Mouse (Mus musculus): ENCODE measurements around the gene Tmem28. TPM values are rescaled to one million over a fixed set of nuclear protein-coding genes. Genes with fewer than 3 reads are reported as not detected.

The Tmem28 gene
- not detected in 3 replicates for total RNA-seq (2017)

- no peak for ATAC-seq (replicated peaks; ENCODE audit: insufficient number of reproducible peaks, low FRiP score, low TSS enrichment, poor library complexity, severe bottlenecking)
Measured at GRCm38 (mm10) chrX:99820790-99821395, at the start of gene Tmem28. Tmem28 (plus strand) TSS chrX:99821021.

- no peak for ATAC-seq (replicated peaks; ENCODE audit: insufficient number of reproducible peaks, low FRiP score, low TSS enrichment, poor library complexity, severe bottlenecking)
Measured at GRCm38 (mm10) chrX:99780308-99780707, 40.5 kb upstream of the Tmem28 start.

GRCm38 (mm10) chrX:99808375-99808774 lies 12.4 kb upstream of the Tmem28 start:
- ATAC-seq (replicated peaks; ENCODE audit: insufficient number of reproducible peaks, low FRiP score, low TSS enrichment, poor library complexity, severe bottlenecking) = no peak

- no peak for ATAC-seq (replicated peaks; ENCODE audit: insufficient number of reproducible peaks, low FRiP score, low TSS enrichment, poor library complexity, severe bottlenecking)
Measured at GRCm38 (mm10) chrX:99819395-99819935, 1.4 kb upstream of the Tmem28 start.

GRCm38 (mm10) chrX:99819936-99820789 lies 658 bp upstream of the Tmem28 start:
- no peak for ATAC-seq (replicated peaks; ENCODE audit: insufficient number of reproducible peaks, low FRiP score, low TSS enrichment, poor library complexity, severe bottlenecking)

- ATAC-seq (replicated peaks; ENCODE audit: insufficient number of reproducible peaks, low FRiP score, low TSS enrichment, poor library complexity, severe bottlenecking) = no peak
Measured at GRCm38 (mm10) chrX:99842090-99842489, 21.3 kb downstream of the Tmem28 start.

GRCm38 (mm10) chrX:99853261-99853741 lies 32.5 kb downstream of the Tmem28 start:
- ATAC-seq (replicated peaks; ENCODE audit: insufficient number of reproducible peaks, low FRiP score, low TSS enrichment, poor library complexity, severe bottlenecking) = no peak

- no peak for ATAC-seq (replicated peaks; ENCODE audit: insufficient number of reproducible peaks, low FRiP score, low TSS enrichment, poor library complexity, severe bottlenecking)
Measured at GRCm38 (mm10) chrX:99853834-99854233, 33.0 kb downstream of the Tmem28 start.

- ATAC-seq (replicated peaks; ENCODE audit: insufficient number of reproducible peaks, low FRiP score, low TSS enrichment, poor library complexity, severe bottlenecking) = no peak
Measured at GRCm38 (mm10) chrX:99872228-99872627, 51.4 kb downstream of the Tmem28 start.

GRCm38 (mm10) chrX:99872632-99873201 lies 51.9 kb downstream of the Tmem28 start:
- ATAC-seq (replicated peaks; ENCODE audit: insufficient number of reproducible peaks, low FRiP score, low TSS enrichment, poor library complexity, severe bottlenecking) = no peak

GRCm38 (mm10) chrX:99873259-99873919 lies 52.6 kb downstream of the Tmem28 start:
- ATAC-seq (replicated peaks; ENCODE audit: insufficient number of reproducible peaks, low FRiP score, low TSS enrichment, poor library complexity, severe bottlenecking) = no peak

- no peak for ATAC-seq (replicated peaks; ENCODE audit: insufficient number of reproducible peaks, low FRiP score, low TSS enrichment, poor library complexity, severe bottlenecking)
Measured at GRCm38 (mm10) chrX:99873920-99874296, 53.1 kb downstream of the Tmem28 start.

GRCm38 (mm10) chrX:99876781-99877180 lies 56.0 kb downstream of the Tmem28 start:
- ATAC-seq (replicated peaks; ENCODE audit: insufficient number of reproducible peaks, low FRiP score, low TSS enrichment, poor library complexity, severe bottlenecking) = no peak

GRCm38 (mm10) chrX:99883396-99883795 lies 62.6 kb downstream of the Tmem28 start:
- no peak for ATAC-seq (replicated peaks; ENCODE audit: insufficient number of reproducible peaks, low FRiP score, low TSS enrichment, poor library complexity, severe bottlenecking)

Other genes with a start within 250 kb of the Tmem28 start
- not detected in 3 replicates for gene Eda, start 154.6 kb downstream of the Tmem28 start, total RNA-seq (2017)